Mouse (Mus musculus) heart, postnatal 10 days (tissue): ENCODE results near the gene Vapb. TPM values are rescaled to one million over a fixed set of nuclear protein-coding genes. Genes with fewer than 3 reads are reported as not detected.

Experiments used
- DNase-seq, 2 experiments: peaks; one replicate each; pipeline ENCODE4 v3.0.0; 2021
- intact Hi-C: fragments of 180-260 bp; cut with DNase I; formaldehyde crosslinking; loops from one replicate; pipeline ENCODE4 v1.15.1; 2025
- total RNA-seq, 2 experiments: library from RNA; stranded (reverse); gene quantifications; 2 replicates each; pipeline ENCODE4 v1.2.3; 2021

Vapb gene
- total RNA-seq, 2 experiments from 2014 or later = 101 to 108 TPM

DNA sequence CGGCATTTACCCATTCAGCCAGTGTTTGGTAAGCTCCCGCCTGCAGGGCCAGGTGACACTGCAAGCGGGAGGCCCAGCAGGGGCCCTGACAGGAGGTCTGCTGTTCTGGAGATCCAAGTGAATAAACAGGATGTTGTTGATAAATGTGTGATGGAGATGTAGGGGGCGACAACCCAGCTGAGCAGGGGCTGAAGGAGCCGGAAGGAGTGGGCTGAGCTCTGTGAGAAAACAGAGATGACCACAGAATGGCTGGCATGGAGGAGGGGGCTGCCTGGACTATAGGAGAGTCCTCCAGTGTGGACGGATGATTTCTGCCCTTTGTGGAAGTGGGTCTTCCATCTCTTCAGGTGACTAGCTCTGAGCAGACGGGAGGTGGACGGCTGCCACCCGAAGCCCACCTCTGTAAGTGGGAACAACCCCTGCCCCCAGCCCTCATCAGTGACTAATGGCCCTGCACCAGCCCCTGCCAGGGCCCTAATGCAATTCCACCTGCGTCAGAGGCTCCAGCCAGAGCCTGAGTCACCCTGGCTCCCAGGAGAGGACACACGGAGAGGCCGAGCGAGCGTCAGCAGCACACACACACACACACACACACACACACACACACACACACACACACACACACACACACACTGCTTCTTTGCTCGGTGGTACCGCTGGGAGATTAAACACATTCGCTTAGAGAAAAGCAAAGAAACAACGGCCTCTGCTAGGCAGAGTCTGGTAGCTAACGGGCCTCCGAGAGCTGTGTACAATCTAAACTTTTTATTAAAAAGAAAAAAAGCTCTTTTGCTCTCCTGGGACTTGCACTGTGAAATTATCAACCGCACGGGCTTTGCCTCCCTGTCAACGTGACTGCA, 52.9 kb downstream of the Vapb start:
- intact Hi-C loops = no loop called here
- peak; percentile 68 to 71 for DNase-seq

DNA sequence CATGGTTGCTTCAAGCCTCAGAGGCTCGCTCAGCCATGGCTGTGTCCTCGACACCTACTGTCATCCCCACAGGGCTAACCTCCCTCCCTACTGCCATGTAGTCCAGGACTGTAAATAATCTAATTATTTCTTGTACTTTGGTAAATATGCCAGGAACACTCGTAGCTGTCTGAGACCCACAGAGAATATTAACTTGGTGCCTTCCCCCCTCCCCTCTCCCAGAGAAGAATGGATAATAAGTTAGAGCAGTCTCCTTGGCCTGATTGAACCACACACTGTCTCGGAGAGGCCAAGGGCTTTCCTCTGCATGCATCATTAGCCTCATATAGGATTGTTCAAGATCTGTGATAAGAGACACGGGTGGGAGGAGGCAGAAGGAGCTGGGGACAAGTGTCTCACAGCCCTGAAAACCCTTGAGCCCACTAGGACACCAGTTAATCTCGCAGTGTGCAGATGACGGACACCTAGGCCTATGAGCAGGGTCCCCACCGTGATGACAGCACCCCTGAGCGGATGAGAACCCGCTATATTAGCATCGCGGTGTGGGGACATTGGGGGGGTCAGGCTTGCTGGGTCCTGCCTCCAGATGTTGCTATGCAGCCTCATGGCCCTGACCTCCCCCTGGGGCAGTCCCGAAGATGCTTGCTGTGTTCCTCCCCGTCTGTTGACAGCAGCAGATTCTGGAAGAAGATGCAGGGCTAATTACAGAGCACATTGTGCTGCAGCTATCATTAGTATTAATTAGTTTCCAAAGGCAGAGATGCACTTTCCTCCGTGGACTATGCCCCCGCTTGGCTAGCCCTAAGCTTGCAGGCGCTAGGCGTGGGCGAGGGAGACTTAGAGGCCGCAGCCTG, 54.8 kb downstream of the Vapb start:
- intact Hi-C loops = no loop called here
- no peak for DNase-seq

DNA sequence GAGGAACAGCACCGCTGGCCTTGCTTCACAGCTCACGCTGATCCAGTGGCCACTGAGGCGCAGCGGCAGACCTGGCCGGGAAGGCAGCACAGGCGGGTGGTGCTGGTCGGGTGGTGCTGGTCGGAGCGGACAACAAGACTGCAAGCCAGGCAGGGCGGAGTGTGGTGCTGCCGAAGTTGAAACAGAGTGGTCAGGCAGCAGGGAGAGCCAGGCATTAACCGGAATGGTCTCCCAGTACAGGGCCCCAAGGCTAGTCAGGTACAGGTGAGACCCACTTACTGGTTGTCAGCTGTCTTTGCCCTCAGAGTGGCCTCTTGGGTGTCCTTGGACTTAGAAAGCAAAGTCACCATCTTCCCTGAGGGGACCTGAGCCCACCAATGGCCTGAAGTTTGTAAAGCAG, 56.7 kb downstream of the Vapb start:
- intact Hi-C loops = no loop called here
- DNase-seq = no peak

DNA sequence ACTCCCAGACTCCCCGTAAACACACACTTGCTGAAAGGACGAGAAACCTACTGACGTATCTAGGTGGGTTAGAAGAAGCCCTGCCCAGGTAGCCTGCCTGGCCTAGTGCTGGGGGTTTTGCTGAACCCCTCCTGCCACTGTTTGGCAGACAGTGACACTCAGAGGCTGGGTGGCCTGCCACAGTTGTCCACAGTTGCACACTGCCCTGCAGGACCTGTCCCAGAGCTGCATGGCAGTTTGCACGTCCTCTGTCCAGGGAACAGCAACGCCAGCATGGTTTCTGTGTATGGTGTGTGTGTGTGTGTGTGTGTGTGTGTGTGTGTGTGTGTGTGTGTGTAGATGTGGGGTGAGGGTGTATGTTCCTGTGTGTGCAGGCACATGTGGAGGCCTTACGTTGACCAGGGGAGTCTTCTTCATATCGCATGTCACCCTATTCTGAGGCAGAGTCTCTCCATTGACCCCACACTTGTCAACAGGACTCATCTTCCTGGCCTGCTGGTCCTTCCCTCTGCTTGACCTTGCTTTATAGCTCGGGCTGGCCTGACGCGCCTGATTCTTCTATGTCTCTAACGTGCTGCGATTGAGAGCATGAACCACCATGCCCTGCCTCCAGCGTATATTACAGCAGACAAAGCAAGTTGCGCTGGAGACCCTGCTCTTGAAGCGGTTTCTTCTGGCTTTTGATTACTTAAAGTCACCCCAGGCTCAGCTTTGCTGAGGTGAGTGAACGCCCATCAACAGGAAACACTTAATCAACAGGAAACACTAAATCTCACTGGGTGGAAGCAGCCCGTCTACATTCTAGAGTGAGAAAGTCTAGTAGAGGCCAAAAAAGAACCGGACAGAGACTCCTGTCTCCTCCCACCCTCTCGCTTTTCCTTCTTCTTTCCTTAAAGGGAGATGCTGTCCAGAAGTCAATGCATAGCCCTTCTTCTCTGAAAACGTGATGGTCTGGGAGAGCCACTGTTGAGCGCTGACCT, 57.5 kb downstream of the Vapb start:
- DNase-seq = peak in 1 of 2 experiments; percentile 19
- intact Hi-C loops = no loop called here

DNA sequence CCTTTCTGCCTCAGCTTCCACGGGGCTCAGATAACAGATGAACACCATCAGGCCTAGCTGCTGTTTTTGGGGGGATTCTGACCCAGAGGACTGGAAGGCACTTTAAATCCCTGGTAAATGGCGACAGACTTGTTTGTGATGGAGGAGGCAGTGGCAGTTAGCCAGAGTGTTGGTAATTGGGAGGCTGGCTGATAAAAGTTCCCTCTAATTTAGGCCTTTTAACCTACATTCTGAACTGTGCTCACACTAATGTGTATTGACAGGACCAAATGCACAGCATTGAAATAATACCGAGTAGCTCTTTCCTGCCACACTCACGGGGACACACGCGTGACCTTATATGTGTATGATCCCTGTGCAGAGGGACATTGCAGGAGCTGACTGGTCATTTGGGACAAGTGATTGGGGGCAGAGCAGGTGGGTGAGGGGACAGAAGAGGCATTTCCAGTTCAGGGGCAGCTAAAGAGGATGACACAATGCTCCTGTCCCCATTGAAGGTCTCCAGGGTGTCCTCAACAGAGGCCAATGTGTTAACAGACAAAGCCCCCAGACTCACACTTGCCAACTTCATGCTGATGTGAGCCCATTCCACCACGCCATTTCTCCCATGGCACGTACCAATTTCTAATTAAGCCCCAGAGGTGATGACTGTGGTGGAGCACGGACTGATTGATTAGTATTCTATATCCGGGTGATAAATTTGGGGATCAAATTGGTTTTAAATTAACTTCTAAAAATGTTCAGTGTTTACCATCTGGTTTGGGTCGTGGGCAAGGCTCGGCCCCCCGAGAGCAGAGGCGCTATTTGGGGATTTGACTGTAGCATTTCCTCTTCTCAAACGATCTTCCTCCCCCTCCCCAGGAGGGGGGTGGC, 58.7 kb downstream of the Vapb start:
- DNase-seq = no peak
- intact Hi-C loops = no loop called here

DNA sequence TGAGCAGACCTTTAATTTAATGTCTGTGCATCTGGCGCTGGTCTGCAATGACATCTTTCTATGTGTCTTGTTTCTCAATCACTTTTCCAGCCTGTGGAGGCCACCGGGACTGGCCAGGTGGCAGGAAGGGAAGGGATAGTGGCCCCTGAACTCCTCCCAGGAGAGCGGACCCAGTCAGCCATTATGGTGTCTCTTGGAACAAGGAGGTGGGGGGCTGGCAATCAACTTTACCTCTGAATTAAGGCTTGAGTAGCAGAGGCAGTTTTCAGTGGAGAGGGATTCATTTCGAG, 59.3 kb downstream of the Vapb start:
- no peak for DNase-seq
- intact Hi-C loops = no loop called here

DNA sequence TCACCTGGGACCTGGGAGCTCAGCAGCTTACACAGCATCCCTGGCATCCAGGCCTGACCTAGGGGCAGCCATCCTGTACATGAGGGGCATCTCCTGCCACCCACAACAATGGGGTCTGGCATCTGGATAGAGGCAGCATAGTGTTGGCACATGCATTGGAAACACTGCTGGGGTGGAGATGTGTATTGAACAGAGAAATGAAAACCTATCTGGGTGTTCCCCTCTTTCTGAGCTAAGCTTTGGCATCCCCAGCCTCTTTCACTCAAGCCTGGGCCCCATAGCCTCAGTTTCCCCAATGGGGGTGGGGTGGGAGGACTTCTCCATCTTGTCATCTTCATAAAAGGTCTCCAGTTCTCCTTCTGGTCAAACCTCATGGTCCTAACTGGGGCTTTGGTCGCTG, 62.2 kb downstream of the Vapb start:
- DNase-seq = no peak
- intact Hi-C loops = no loop called here

DNA sequence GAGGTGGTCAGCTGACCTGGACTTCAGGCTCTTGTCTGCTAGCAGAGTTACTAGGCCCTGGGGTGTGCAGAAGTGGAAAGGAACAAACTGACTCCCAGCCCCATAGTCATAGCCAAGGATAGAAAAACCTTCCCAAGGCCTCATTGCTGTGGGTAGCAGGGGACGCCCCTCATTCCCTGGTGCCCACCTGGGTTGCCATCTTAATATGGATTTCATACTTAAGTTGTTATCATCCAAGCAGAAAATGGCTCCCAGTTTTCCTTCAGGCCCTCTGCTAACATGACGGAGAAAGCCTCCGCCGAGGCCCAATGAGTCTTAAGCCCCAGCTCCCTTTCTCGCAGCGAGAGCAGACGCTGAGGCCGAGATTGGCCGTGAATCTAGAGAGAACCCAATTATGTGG, 63.3 kb downstream of the Vapb start:
- intact Hi-C loops = no loop called here
- DNase-seq = no peak

DNA sequence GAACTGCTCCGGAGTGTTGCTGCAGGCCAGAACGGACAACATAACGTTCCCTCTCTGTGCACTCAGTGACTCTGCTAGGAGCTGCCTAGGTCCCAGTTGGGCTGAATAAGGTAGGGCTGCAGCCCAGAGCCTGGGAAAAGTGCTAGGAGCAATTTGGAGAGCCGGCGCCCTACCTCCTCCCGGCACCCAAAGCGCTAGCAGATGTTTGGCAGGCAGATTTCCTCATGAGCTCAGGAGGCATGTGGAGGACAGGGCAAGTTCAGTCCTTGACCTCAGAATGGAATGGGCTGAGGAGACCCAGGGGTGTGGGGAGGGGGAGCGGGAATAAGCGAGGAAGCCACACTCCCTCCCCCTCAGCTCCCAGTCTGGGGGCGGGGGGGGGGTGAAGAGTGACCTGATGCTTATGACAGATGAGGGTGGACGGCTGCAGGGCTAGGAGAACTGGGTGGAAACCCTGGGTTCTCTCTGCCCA, 64.1 kb downstream of the Vapb start:
- peak; percentile 71 to 73 for DNase-seq
- intact Hi-C loops = no loop called here

DNA sequence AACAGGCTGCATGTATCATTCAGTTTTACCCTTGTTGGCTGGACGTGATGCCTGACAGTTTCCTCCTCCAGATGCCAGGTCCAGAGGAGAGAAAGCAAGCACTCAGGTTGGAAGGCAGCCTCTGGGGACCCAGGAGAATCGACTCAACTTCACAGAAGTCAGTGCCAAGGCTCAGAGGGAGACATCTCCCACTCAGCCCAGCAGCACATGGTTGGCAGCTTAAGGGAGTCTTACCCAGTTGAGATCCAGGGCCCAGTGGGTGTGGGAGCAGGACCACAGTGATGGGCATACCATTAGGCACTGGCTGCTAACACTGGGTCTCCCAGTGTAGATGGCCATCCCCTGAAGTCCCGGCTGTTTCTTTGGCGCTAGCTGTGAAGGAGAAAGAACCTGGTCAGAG, 64.9 kb downstream of the Vapb start:
- intact Hi-C loops = no loop called here

DNA sequence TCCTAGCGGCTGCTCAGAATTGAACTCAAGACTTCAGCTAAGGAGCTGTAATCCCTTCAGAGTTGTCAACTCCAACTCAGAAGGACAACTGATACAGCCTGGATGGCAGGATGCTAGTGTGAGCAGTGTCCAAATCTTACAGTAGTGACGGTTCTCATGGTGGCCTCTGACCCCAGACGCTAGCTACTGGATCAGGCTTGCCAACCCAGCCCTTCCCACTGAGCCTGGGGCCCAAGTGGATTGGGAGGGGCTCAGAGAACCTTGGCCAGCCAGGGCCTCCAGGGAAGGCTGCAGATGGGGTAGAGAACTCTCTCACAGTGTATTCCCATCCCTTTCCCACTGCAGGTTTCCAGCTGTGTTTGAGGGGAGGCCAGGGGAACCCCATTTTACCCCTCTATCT, 65.6 kb downstream of the Vapb start:
- DNase-seq = peak in 1 of 2 experiments; percentile 35
- intact Hi-C loops = no loop called here

More for the DNA sequence above, 64.9 kb downstream of the Vapb start:
- DNase-seq = no peak

DNA sequence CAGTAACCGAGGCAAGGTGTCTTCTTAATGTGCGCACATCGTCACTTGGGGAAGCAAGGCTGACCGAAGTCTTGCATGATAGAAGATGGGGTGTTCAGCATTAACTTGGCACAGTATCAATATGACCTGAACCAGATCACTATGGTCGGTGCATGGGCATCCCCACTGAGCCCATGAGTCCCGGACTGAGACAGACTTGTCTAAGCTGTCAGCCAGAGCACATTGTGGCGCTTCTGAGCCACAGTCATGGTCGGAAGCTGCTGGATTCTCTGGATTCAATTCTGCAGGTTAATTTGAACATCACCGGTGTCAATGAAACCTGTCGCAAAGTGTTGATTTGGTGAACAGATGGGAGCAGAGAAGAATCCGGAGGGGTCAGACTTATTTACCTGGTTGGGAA, 66.5 kb downstream of the Vapb start:
- no peak for DNase-seq
- intact Hi-C loops = no loop called here

DNA sequence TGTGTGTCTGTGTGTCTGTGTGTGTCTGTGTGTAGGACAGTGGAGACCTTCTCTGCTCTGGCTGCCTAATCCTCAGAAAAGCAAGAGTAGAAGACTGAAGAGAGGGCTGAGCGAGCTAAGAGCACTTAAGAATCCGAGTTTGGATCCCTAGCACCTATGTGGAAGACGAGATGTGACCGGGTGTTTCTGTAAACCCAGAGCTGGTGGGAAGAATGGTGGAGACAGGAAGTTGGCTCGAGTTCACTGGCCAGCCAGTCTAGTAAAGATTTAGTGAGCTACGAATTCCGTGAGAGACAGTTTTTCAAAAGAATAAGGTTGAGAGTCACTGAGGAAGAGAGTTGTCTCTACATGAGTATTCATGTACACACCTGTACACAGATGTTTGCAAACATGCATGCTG, 69.3 kb downstream of the Vapb start:
- no peak for DNase-seq
- intact Hi-C loops = no loop called here

DNA sequence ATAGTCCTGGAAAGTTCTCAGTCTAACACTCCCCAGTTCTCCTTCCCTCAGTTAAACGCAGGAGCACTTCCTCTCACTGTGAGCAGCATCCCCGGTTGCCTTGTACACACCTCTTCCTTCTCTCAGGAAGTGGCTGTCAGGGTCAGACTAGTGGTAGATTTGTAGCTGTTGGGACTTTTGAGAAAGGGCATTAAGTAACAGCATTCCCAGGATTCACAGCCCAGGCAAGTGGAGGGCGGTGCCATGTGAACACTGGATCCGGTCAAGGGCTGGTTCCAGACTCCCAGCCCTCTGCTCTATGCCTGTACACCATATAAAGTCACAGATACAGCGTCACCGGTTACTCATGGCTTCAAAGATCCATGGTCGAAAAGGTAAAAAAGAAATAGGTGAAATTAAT, 71.6 kb downstream of the Vapb start:
- intact Hi-C loops = no loop called here

DNA sequence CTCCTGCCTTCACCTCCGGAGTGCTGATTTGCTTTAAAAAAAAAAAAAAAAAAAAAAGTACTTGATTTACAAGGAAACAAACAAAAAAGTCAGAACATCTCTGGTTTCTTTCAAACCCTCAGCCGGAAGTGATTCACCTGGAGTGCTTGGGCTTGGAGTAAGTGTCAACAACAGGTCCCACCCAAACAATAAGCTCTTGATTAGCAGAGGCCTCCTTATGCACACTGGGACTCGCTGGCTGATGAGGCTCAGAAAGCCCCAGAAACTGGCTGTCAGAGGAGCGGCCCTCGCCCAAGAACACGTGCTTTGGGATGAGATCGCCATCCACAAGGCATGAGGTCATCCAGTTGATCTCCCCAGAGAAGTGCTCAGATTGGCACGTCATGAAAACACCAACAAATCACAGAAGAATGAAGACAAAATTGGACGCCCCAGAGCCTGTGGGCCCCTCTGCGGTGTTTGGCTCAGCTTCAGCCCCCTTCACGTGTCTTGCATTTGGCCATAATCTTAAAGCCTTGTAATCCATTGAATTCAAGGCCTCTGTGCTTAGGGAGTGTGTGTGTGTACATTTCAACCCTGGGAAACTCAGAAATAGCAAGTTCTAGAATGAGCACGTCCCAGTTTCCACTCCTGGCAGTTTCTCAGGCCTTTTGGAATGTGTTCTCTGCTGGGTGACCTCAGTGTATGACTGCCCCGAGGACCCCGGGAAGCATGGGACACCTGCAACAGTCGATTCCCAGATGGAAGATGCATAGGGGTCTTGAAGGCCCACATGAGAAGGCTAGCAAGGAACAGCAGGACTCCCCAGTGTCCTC, 72.9 kb downstream of the Vapb start:
- peak; percentile 77 to 82 for DNase-seq
- intact Hi-C loops = no loop called here

More for the DNA sequence above, 71.6 kb downstream of the Vapb start:
- DNase-seq = no peak

DNA sequence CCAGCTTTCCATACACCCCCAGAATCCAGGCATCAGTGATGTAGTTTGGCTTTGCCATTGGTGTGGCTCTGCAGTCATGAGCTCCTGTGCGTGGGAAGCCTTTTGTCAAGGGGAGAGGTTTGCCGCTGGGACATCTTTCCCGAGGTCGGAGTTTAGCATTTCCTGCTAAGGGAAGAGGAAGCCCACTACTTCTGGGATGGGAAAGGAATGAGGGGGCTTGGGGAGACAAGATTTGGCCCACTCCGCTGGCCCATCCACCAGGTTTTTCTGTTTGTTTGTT, 73.5 kb downstream of the Vapb start:
- no peak for DNase-seq
- intact Hi-C loops = no loop called here

DNA sequence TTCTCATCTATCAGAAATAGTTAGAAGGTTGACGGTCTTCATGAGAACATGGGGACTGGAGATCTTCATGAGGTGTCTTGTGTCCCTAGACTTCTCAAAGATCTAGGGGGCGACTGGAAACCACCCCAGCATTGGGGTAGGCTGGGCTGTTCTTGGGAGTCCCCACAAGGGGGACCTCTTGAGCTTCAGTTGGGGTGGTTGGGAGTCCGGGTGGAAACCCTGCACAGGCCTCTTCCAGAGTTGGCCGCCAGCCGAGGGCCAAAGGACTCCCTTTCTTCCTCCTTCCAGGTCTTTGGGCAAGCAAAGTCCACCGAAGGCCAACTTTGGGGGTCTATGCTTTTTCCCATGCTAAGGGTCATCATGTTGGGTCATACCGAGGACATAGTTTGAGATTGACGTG, 74.5 kb downstream of the Vapb start:
- DNase-seq = no peak
- intact Hi-C loops = no loop called here

DNA sequence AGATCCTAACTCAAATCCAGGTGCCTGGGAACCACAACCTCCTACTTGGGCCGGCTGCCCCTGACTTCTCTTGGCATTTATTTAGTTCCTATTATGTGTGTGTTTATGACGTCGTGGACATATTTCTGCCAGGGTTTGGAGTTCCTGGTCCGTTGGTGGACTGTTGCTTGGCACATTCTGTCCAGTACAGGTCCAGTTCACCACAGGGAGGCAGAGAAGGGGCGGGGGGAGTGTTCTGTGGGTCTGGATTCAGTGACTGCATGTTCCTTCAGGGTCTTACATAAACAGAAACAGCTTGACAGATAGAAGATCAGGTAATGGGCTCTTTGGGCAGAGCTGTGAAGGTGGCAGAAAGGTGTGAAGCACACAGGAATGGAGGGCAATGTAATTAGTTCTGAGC, 75.8 kb downstream of the Vapb start:
- DNase-seq = no peak
- intact Hi-C loops = no loop called here

DNA sequence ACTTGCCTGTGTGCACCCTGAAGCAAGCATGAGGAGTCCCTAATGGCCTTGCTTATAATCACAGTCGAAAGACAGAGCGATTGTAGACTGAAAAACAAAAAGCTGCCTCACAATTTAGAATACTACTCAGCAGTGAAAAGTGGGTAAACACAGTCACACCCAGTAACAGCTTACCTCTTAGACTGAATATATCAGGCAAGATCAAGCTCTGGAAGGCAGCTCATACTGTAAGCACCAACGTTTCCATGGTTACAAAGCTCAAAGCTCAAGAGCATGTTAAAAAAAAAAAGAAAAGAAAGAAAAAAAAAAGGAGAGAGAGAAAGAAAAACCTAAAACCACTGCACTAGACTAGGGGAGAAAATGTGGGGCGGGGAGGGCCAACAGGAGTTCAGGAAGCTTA, 89.0 kb downstream of the Vapb start:
- DNase-seq = no peak
- intact Hi-C loops = no loop called here
